Comparison of ENCODE assay signal across 1 mouse cellular context in the genomic region with DNA sequence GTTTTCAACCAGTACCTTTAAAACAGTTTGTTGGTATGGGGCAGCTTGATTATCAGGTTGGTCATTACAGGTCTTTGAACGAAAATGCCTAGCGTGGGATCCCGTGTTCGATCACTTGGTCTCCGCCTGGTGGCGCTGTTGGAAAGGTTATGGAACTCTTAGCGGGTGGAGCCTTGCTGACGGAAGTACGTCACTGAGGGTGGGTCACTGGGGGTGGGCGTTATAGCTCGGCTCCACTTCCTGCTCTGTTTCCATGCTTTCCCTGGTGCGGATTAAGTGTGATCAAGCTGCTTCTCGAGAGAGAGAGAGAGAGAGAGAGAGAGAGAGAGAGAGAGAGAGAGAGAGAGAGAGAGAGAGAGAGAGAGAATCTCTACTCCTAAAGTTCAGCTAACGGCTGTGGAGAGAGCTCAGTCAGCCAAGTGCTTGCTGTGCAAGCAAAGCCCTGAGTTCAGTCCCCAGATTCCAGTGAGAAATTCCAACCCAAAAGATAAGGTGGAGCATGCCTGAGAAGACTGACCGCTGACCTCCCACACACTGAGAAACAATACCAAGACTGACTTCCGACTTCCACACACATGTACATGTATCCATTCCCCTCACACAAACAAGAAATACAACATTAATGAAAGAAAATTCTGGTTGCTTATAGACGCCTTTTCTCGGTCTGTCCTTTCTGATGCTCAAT.
TF ChIP-seq lines count a peak whose summit lies in the region.

No protein-coding gene starts in this region.

TF ChIP-seq in ES-E14, 5 proteins besides CTCF, POLR2A, EP300 and RAD21 (continued from another document):
- no peak for TF ChIP-seq MAFK (IDR thresholded peaks at IDR 0.05; ENCODE audit: insufficient read depth, low read depth, low read length)
